Mouse (Mus musculus) olfactory bulb, adult 2 months (tissue): ENCODE results near the gene Ccnd3.

Experiments
- CTCF ChIP-seq: fragments of 200-500 bp; IDR thresholded peaks from 2 replicates; pipeline ENCODE4 v1.5.1; 2012; ENCODE audit warnings: low read depth, mild to moderate bottlenecking, low read length, moderate library complexity; ENCODE audit not compliant: insufficient read depth
- POLR2A ChIP-seq: fragments of 200-500 bp; IDR thresholded peaks from 2 replicates; pipeline ENCODE4 v1.6.1; 2012; ENCODE audit warnings: mild to moderate bottlenecking, low read depth, low read length, moderate library complexity; ENCODE audit not compliant: insufficient read depth

DNA sequence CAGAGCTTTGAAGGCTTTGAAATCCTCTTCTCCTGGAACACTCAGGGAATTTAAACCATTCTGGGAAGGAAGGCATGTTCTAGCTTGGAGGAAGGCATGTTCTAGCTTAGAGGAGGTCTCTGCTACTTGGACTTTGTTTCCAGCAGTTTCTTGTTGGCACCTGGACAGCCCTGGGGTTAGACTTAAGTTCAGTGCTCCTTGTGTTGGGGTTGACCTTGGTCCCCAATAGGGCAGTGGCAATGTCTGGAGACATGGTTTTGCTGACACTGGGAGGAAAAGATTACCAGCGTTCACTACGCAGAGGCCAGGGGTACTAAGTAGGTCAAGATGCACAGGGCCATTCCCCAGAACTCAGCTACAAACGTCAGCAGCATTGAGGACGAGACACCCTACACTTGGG, 29.7 kb upstream of the Ccnd3 start:
- no peak for TF ChIP-seq POLR2A
- no peak for TF ChIP-seq CTCF
